Mouse (Mus musculus): Measurements from ENCODE around the gene Tssk4. TPM values are rescaled to one million over a fixed set of nuclear protein-coding genes. Genes with fewer than 3 reads are reported as not detected.
A peak's percentile ranks its signal among the peaks of the same experiment; 100 is the strongest.

The Tssk4 gene
- polyA plus RNA-seq, 1 experiment from 2014 or later: 0.77 TPM

GRCm38 (mm10) chr14:55658011-55658410 lies 8.0 kb downstream of the Tssk4 start:
- 93% methylated on average over 5 of the region's 5 CpGs for WGBS
- no peak overlapping the region for H3K4me3 ChIP-seq (ENCODE audit: low read depth, low read length)

GRCm38 (mm10) chr14:55659960-55660573 lies 10.1 kb downstream of the Tssk4 start, which contains the start of gene Mdp1:
Gene Mdp1 (minus strand): TSS chr14:55660508.
- Histone ChIP-seq H3K9me3 (ENCODE audit: control insufficient read depth, low read length) (no peaks in the 10 kb centered on the region), H3K4me1 (ENCODE audit: control insufficient read depth, insufficient read depth, low read length) (0 out of 2 replicates have a peak, but pooled peaks cover 3% of the 10 kb centered on the region), H3K27me3 (ENCODE audit: control insufficient read depth, insufficient read depth, low read length) (no peaks in the 10 kb centered on the region), H3K9ac (ENCODE audit: low read length) (peak within 1 kb of the TSS; percentile 81), H3K36me3 (ENCODE audit: control insufficient read depth, insufficient read depth, low read length) (peaks cover 5% of the 10 kb centered on the region), H3K27ac (replicated peaks; ENCODE audit: low read depth, low read length) (no peak within 1 kb of the TSS), H3K4me2 (ENCODE audit: low read depth, severe bottlenecking) (peak within 1 kb of the TSS; percentile 45), H3K4me3 (ENCODE audit: low read depth, low read length) (peak within 1 kb of the TSS; percentile 75)
- under 1% methylated on average over 39 of the region's 39 CpGs for WGBS
- DNase-seq (ENCODE audit: low spot score) (peak; percentile 86), ATAC-seq (ENCODE audit: insufficient number of reproducible peaks, low FRiP score, low TSS enrichment, low read depth) (peak; percentile 91)

More at GRCm38 (mm10) chr14:55658011-55658410, 8.0 kb downstream of the Tssk4 start:
- Histone ChIP-seq H3K4me2 (ENCODE audit: low read depth, severe bottlenecking) (no peak overlapping the region), H3K27me3 (ENCODE audit: control insufficient read depth, insufficient read depth, low read length) (no peaks in the 10 kb centered on the region), H3K9me3 (ENCODE audit: control insufficient read depth, low read length) (no peaks in the 10 kb centered on the region), H3K27ac (replicated peaks; ENCODE audit: low read depth, low read length) (no peak overlapping the region), H3K9ac (ENCODE audit: low read length) (no peak overlapping the region), H3K36me3 (ENCODE audit: control insufficient read depth, insufficient read depth, low read length) (peaks cover 5% of the 10 kb centered on the region), H3K4me1 (ENCODE audit: control insufficient read depth, insufficient read depth, low read length) (0 out of 2 replicates have a peak, but pooled peaks cover 3% of the 10 kb centered on the region)
- ATAC-seq (ENCODE audit: insufficient number of reproducible peaks, low FRiP score, low TSS enrichment, low read depth): no peak
- no peak for DNase-seq (ENCODE audit: low spot score)

GRCm38 (mm10) chr14:55660636-55661035 lies 10.7 kb downstream of the Tssk4 start:
- Histone ChIP-seq H3K36me3 (ENCODE audit: control insufficient read depth, insufficient read depth, low read length) (peaks cover 5% of the 10 kb centered on the region), H3K4me2 (ENCODE audit: low read depth, severe bottlenecking) (peak overlapping the region; percentile 45; the same call in 1 of the 2 replicates), H3K27me3 (ENCODE audit: control insufficient read depth, insufficient read depth, low read length) (no peaks in the 10 kb centered on the region), H3K4me3 (ENCODE audit: low read depth, low read length) (no peak overlapping the region; the same call in none of the 2 replicates), H3K4me1 (ENCODE audit: control insufficient read depth, insufficient read depth, low read length) (0 out of 2 replicates have a peak, but pooled peaks cover 3% of the 10 kb centered on the region), H3K9me3 (ENCODE audit: control insufficient read depth, low read length) (no peaks in the 10 kb centered on the region), H3K9ac (ENCODE audit: low read length) (peak overlapping the region; percentile 81), H3K27ac (replicated peaks; ENCODE audit: low read depth, low read length) (no peak overlapping the region)
- WGBS: 57% methylated on average over 2 of the region's 2 CpGs
- ATAC-seq (ENCODE audit: insufficient number of reproducible peaks, low FRiP score, low TSS enrichment, low read depth) (no peak), DNase-seq (ENCODE audit: low spot score) (no peak)

GRCm38 (mm10) chr14:55671486-55671832 lies 21.5 kb downstream of the Tssk4 start:
- 0 out of 2 replicates have a peak, but pooled peaks cover 4% of the 10 kb centered on the region for H3K36me3 ChIP-seq (ENCODE audit: control insufficient read depth, insufficient read depth, low read length)
- no peaks in the 10 kb centered on the region for H3K27me3 ChIP-seq (ENCODE audit: control insufficient read depth, insufficient read depth, low read length)
- no peaks in the 10 kb centered on the region for H3K9me3 ChIP-seq (ENCODE audit: control insufficient read depth, low read length)
- H3K9ac ChIP-seq (ENCODE audit: low read length): peak overlapping the region; percentile 72
- peak overlapping the region; percentile 86 for H3K4me2 ChIP-seq (ENCODE audit: low read depth, severe bottlenecking)
- WGBS: 0% methylated on average over 12 of the region's 12 CpGs
- H3K4me3 ChIP-seq (ENCODE audit: low read depth, low read length): peak overlapping the region; percentile 83
- DNase-seq (ENCODE audit: low spot score): no peak
- peak overlapping the region; percentile 60; the same call in 1 of the 2 replicates for H3K27ac ChIP-seq (replicated peaks; ENCODE audit: low read depth, low read length)
- ATAC-seq (ENCODE audit: insufficient number of reproducible peaks, low FRiP score, low TSS enrichment, low read depth): peak; percentile 36; the same call in 1 of the 2 replicates
- no peaks in the 10 kb centered on the region for H3K4me1 ChIP-seq (ENCODE audit: control insufficient read depth, insufficient read depth, low read length)

- peak within 1 kb of the TSS; percentile 86 for H3K4me2 ChIP-seq (ENCODE audit: low read depth, severe bottlenecking)
- ATAC-seq (ENCODE audit: insufficient number of reproducible peaks, low FRiP score, low TSS enrichment, low read depth) (peak; percentile 96), DNase-seq (ENCODE audit: low spot score) (peak; percentile 89)
- H3K9ac ChIP-seq (ENCODE audit: low read length): peak within 1 kb of the TSS; percentile 72
- peak within 1 kb of the TSS; percentile 83 for H3K4me3 ChIP-seq (ENCODE audit: low read depth, low read length)
- H3K4me1 ChIP-seq (ENCODE audit: control insufficient read depth, insufficient read depth, low read length): no peaks in the 10 kb centered on the region
- H3K9me3 ChIP-seq (ENCODE audit: control insufficient read depth, low read length): no peaks in the 10 kb centered on the region
- H3K27me3 ChIP-seq (ENCODE audit: control insufficient read depth, insufficient read depth, low read length): no peaks in the 10 kb centered on the region
- H3K27ac ChIP-seq (replicated peaks; ENCODE audit: low read depth, low read length): peak within 1 kb of the TSS; percentile 60; the same call in 1 of the 2 replicates
- H3K36me3 ChIP-seq (ENCODE audit: control insufficient read depth, insufficient read depth, low read length): peaks cover 6% of the 10 kb centered on the region; the same call in 1 of the 2 replicates
- WGBS: 1% methylated on average over 38 of the region's 38 CpGs
Measured at GRCm38 (mm10) chr14:55671833-55672740, 22.1 kb downstream of the Tssk4 start, which contains the start of the genes Gmpr2 and Nedd8. Gene Gmpr2 (plus strand): TSS chr14:55671941. Gene Nedd8 (minus strand): TSS chr14:55672124.

- H3K27me3 ChIP-seq (ENCODE audit: control insufficient read depth, insufficient read depth, low read length): no peaks in the 10 kb centered on the region
- peaks cover 6% of the 10 kb centered on the region; the same call in 1 of the 2 replicates for H3K36me3 ChIP-seq (ENCODE audit: control insufficient read depth, insufficient read depth, low read length)
- DNase-seq (ENCODE audit: low spot score) (no peak), ATAC-seq (ENCODE audit: insufficient number of reproducible peaks, low FRiP score, low TSS enrichment, low read depth) (no peak)
- 78% methylated on average over 7 of the region's 7 CpGs for whole genome bisulfite sequencing
- no peaks in the 10 kb centered on the region for H3K4me1 ChIP-seq (ENCODE audit: control insufficient read depth, insufficient read depth, low read length)
- H3K9me3 ChIP-seq (ENCODE audit: control insufficient read depth, low read length): no peaks in the 10 kb centered on the region
- no peak overlapping the region; the same call in 1 of the 2 replicates for H3K9ac ChIP-seq (ENCODE audit: low read length)
- H3K4me3 ChIP-seq (ENCODE audit: low read depth, low read length): peak overlapping the region; percentile 83
- peak overlapping the region; percentile 86 for H3K4me2 ChIP-seq (ENCODE audit: low read depth, severe bottlenecking)
- no peak overlapping the region for H3K27ac ChIP-seq (replicated peaks; ENCODE audit: low read depth, low read length)
Measured at GRCm38 (mm10) chr14:55672741-55673060, 22.7 kb downstream of the Tssk4 start.

- no peak overlapping the region for H3K9ac ChIP-seq (ENCODE audit: low read length)
- H3K4me1 ChIP-seq (ENCODE audit: control insufficient read depth, insufficient read depth, low read length): no peaks in the 10 kb centered on the region
- 90% methylated on average over 4 of the region's 4 CpGs for WGBS
- no peak overlapping the region for H3K27ac ChIP-seq (replicated peaks; ENCODE audit: low read depth, low read length)
- ATAC-seq (ENCODE audit: insufficient number of reproducible peaks, low FRiP score, low TSS enrichment, low read depth) (no peak), DNase-seq (ENCODE audit: low spot score) (no peak)
- H3K4me3 ChIP-seq (ENCODE audit: low read depth, low read length): no peak overlapping the region
- H3K4me2 ChIP-seq (ENCODE audit: low read depth, severe bottlenecking): no peak overlapping the region
- H3K36me3 ChIP-seq (ENCODE audit: control insufficient read depth, insufficient read depth, low read length): peaks cover 18% of the 10 kb centered on the region
- no peaks in the 10 kb centered on the region for H3K27me3 ChIP-seq (ENCODE audit: control insufficient read depth, insufficient read depth, low read length)
- H3K9me3 ChIP-seq (ENCODE audit: control insufficient read depth, low read length): no peaks in the 10 kb centered on the region
Measured at GRCm38 (mm10) chr14:55677615-55678014, 27.6 kb downstream of the Tssk4 start.
